Mouse (Mus musculus) spleen, adult 2 months (tissue): ENCODE data around the gene Sycn.

ENCODE experiments used
- CTCF ChIP-seq: fragments of 200-500 bp; IDR thresholded peaks from 2 replicates; pipeline ENCODE4 v1.5.1; 2011; ENCODE audit warnings: mild to moderate bottlenecking, inconsistent platforms; ENCODE audit not compliant: insufficient read depth, insufficient read length, insufficient replicate concordance; ENCODE audit errors: extremely low read depth
- POLR2A ChIP-seq: fragments of 200-500 bp; IDR thresholded peaks from 2 replicates; pipeline ENCODE4 v1.6.1; 2011; ENCODE audit warnings: low read depth, low read length, inconsistent platforms

- TF ChIP-seq POLR2A (no peak), CTCF (no peak)
These were observed 46.2 kb downstream of the Sycn start for GRCm38 (mm10) chr7:28586663-28587411.
